Comparison of ENCODE assay signal across 8 mouse cellular contexts in genomic region chr5:23758633-23759032, GRCm38 (mm10). TPM values are rescaled to one million over a fixed set of nuclear protein-coding genes. Genes with fewer than 3 reads are reported as not detected.
A peak's percentile ranks its signal among the peaks of the same experiment; 100 is the strongest.
DNase-seq lines count a peak whose midpoint lies in the region; ATAC-seq and TF ChIP-seq lines count a peak whose summit lies in the region.

No protein-coding gene starts in this region.

- peak; percentile 22 to 42 (median 41); a peak in 5 of 6 replicates for TF ChIP-seq CTCF in MEL (IDR thresholded peaks at IDR 0.05 in 2 of 3, conservative IDR thresholded peaks at IDR 0.05 in 1 of 3; ENCODE audit: control insufficient read depth in 1 of 3, insufficient read depth in 1 of 3, low read depth in 2 of 3, low read length in 3 of 3, poor library complexity in 1 of 3, severe bottlenecking in 1 of 3)
- peak; percentile 73 for TF ChIP-seq CTCF in hindbrain, postnatal 0 days (IDR thresholded peaks at IDR 0.05; ENCODE audit: low read depth)

- no peaks in the 10 kb centered on the region for H3K79me2 ChIP-seq in MEL (ENCODE audit: control insufficient read depth, insufficient read depth, low read length, poor library complexity)

- no peak overlapping the region for H3K9ac ChIP-seq in hindbrain, embryonic 12.5 days
- H3K9ac ChIP-seq in MEL (ENCODE audit: control insufficient read depth, low read depth, low read length, poor library complexity, severe bottlenecking) = no peak overlapping the region
- no peak overlapping the region for H3K9ac ChIP-seq in hindbrain, postnatal 0 days (replicated peaks; ENCODE audit: low read length)
- H3K9ac ChIP-seq in limb, embryonic 14.5 days (ENCODE audit: low read depth, low read length, severe bottlenecking) = no peak overlapping the region

- no peak for TF ChIP-seq EP300 in MEL (IDR thresholded peaks at IDR 0.05; ENCODE audit: low read depth in 1 of 2, low read length in 2 of 2)

- H3K9me3 ChIP-seq in hindbrain, embryonic 10.5 days = no peaks in the 10 kb centered on the region
- no peaks in the 10 kb centered on the region for H3K9me3 ChIP-seq in hindbrain, embryonic 12.5 days (replicated peaks)
- no peaks in the 10 kb centered on the region for H3K9me3 ChIP-seq in MEL (replicated peaks; ENCODE audit: insufficient read depth, low read length)
- H3K9me3 ChIP-seq in hindbrain, postnatal 0 days (ENCODE audit: low read length) = no peaks in the 10 kb centered on the region
- H3K9me3 ChIP-seq in limb, embryonic 14.5 days (ENCODE audit: control insufficient read depth, low read length) = no peaks in the 10 kb centered on the region

- DNase-seq in hindbrain, embryonic 10.5 days (ENCODE audit: low spot score) = peak; percentile 48
- DNase-seq in MEL (ENCODE audit: low read depth, low spot score) = peak; percentile 50
- peak; percentile 22 to 49 for DNase-seq in cerebellum, postnatal 25 days
- DNase-seq in hindbrain, postnatal 0 days (ENCODE audit: low spot score) = peak; percentile 70
- DNase-seq in limb, embryonic 14.5 days (ENCODE audit: low spot score) = peak; percentile 45
- peak; percentile 27 for DNase-seq in ovary, postnatal 14 days (ENCODE audit: low spot score)
- no peak for DNase-seq in spleen, adult 12 weeks (ENCODE audit: low spot score)

- TF ChIP-seq POLR2A in MEL (IDR thresholded peaks at IDR 0.05; ENCODE audit: control insufficient read depth in 1 of 2, insufficient read depth in 1 of 2, low read depth in 1 of 2, low read length in 2 of 2, poor library complexity in 1 of 2) = no peak
- no peak for TF ChIP-seq POLR2A in limb, embryonic 14.5 days (IDR thresholded peaks at IDR 0.05; ENCODE audit: borderline replicate concordance, extremely low read depth, insufficient read depth, insufficient read length)

- 62% methylated on average over 2 of the region's 2 CpGs for WGBS in hindbrain, embryonic 10.5 days
- WGBS in hindbrain, embryonic 12.5 days = 54% methylated on average over 2 of the region's 2 CpGs
- WGBS in hindbrain, postnatal 0 days = 37% methylated on average over 2 of the region's 2 CpGs
- 48% methylated on average over 2 of the region's 2 CpGs for WGBS in limb, embryonic 14.5 days

- no peaks in the 10 kb centered on the region for H3K4me1 ChIP-seq in hindbrain, embryonic 10.5 days (replicated peaks)
- H3K4me1 ChIP-seq in hindbrain, embryonic 12.5 days = no peaks in the 10 kb centered on the region
- no peaks in the 10 kb centered on the region for H3K4me1 ChIP-seq in MEL (ENCODE audit: control insufficient read depth in 1 of 2, insufficient read depth in 2 of 2, low read length in 2 of 2)
- H3K4me1 ChIP-seq in hindbrain, postnatal 0 days (ENCODE audit: insufficient read depth, low read length) = no peaks in the 10 kb centered on the region
- H3K4me1 ChIP-seq in limb, embryonic 14.5 days (ENCODE audit: control insufficient read depth, insufficient read depth, low read length) = no peaks in the 10 kb centered on the region

- no peak overlapping the region for H3K27ac ChIP-seq in hindbrain, embryonic 10.5 days
- no peak overlapping the region for H3K27ac ChIP-seq in hindbrain, embryonic 12.5 days
- no peak overlapping the region for H3K27ac ChIP-seq in MEL (ENCODE audit: control insufficient read depth, low read depth, low read length)
- H3K27ac ChIP-seq in hindbrain, postnatal 0 days = no peak overlapping the region
- no peak overlapping the region for H3K27ac ChIP-seq in limb, embryonic 14.5 days (replicated peaks; ENCODE audit: low read depth, low read length)

- H3K36me3 ChIP-seq in hindbrain, embryonic 10.5 days = peaks cover 85% of the 10 kb centered on the region
- peaks cover 36% of the 10 kb centered on the region for H3K36me3 ChIP-seq in hindbrain, embryonic 12.5 days
- H3K36me3 ChIP-seq in MEL (ENCODE audit: control insufficient read depth in 1 of 2, insufficient read depth in 2 of 2, low read length in 2 of 2) = peaks cover 0 to 45% of the 10 kb centered on the region in 2 experiments; a peak in 2 of 4 replicates
- H3K36me3 ChIP-seq in hindbrain, postnatal 0 days (ENCODE audit: insufficient read depth, low read length) = peaks cover 12% of the 10 kb centered on the region; the same call in 1 of the 2 replicates
- H3K36me3 ChIP-seq in limb, embryonic 14.5 days (ENCODE audit: control insufficient read depth, insufficient read depth, low read length) = peaks cover 68% of the 10 kb centered on the region

- H3K27me3 ChIP-seq in hindbrain, embryonic 10.5 days (ENCODE audit: insufficient read depth, poor library complexity, severe bottlenecking) = no peaks in the 10 kb centered on the region
- no peaks in the 10 kb centered on the region for H3K27me3 ChIP-seq in hindbrain, embryonic 12.5 days
- H3K27me3 ChIP-seq in MEL (ENCODE audit: control insufficient read depth in 1 of 2, insufficient read depth in 2 of 2, low read length in 2 of 2) = no peaks in the 10 kb centered on the region
- H3K27me3 ChIP-seq in hindbrain, postnatal 0 days (ENCODE audit: insufficient read depth, low read length) = no peaks in the 10 kb centered on the region
- H3K27me3 ChIP-seq in limb, embryonic 14.5 days (ENCODE audit: control insufficient read depth, insufficient read depth, low read length) = no peaks in the 10 kb centered on the region

- no peak overlapping the region for H3K4me2 ChIP-seq in hindbrain, embryonic 12.5 days (replicated peaks)
- no peak overlapping the region for H3K4me2 ChIP-seq in hindbrain, postnatal 0 days (ENCODE audit: low read depth, low read length)
- no peak overlapping the region for H3K4me2 ChIP-seq in limb, embryonic 14.5 days (replicated peaks; ENCODE audit: low read depth, low read length, severe bottlenecking)

- peak; percentile 40 for TF ChIP-seq RAD21 in MEL (IDR thresholded peaks at IDR 0.05; ENCODE audit: low read depth, low read length)

- H3K4me3 ChIP-seq in hindbrain, embryonic 10.5 days = no peak overlapping the region
- no peak overlapping the region for H3K4me3 ChIP-seq in hindbrain, embryonic 12.5 days
- no peak overlapping the region for H3K4me3 ChIP-seq in MEL (ENCODE audit: control insufficient read depth in 1 of 2, insufficient read depth in 1 of 2, low read depth in 2 of 2, low read length in 2 of 2)
- H3K4me3 ChIP-seq in hindbrain, postnatal 0 days (ENCODE audit: low read length) = no peak overlapping the region
- no peak overlapping the region for H3K4me3 ChIP-seq in limb, embryonic 14.5 days (replicated peaks; ENCODE audit: low read length)

- no peak for ATAC-seq in hindbrain, embryonic 12.5 days (ENCODE audit: low FRiP score)
- ATAC-seq in hindbrain, postnatal 0 days = peak; percentile 71
- peak; percentile 37; the same call in 1 of the 2 replicates for ATAC-seq in limb, embryonic 14.5 days (ENCODE audit: low FRiP score, low read depth)

TF ChIP-seq in MEL, 35 proteins besides CTCF, POLR2A, EP300 and RAD21:
- no peak for TF ChIP-seq ZC3H11A (IDR thresholded peaks at IDR 0.05; ENCODE audit: low read depth, low read length)
- peak; percentile 11; the same call in 1 of the 2 replicates for TF ChIP-seq SMC3 (IDR thresholded peaks at IDR 0.05; ENCODE audit: low read depth, low read length)
- 0 out of 2 replicates have a peak, but pooled peaks have one; percentile 18 for TF ChIP-seq ZNF384 (IDR thresholded peaks at IDR 0.05; ENCODE audit: low read depth, low read length)

RNA-seq across cellular contexts. Expression of gene Pus7, which starts 24.9 kb away (rescaled TPM):
- polyA plus RNA-seq in hindbrain, embryonic 10.5 days (2016; fragmentation: Nextera tagmentation; extraction: Ambion mirVana) = 23.1 and 35.9 TPM in 2 replicates
- polyA plus RNA-seq in hindbrain, embryonic 12.5 days (2016; fragmentation: Nextera tagmentation; extraction: Ambion mirVana) = 24.1 and 25.6 TPM in 2 replicates
- 80.6 and 95.8 TPM in 2 replicates for total RNA-seq in MEL (2012; rRNA removed)
- 100 to 1,000 TPM in 1 of 2 experiments, not detected in 1; 142 TPM for polyA plus RNA-seq in MEL (2012; ENCODE audit: insufficient read depth in 1 of 2, insufficient read length in 2 of 2, low read depth in 1 of 2, low replicate concordance in 2 of 2, missing spikeins in 1 of 2)
- 8.7 and 11.0 TPM in 2 replicates for total RNA-seq in hindbrain, postnatal 0 days (2014; rRNA removed)
- 14.4 and 15.4 TPM in 2 replicates for polyA plus RNA-seq in hindbrain, postnatal 0 days (2015; fragmentation: Nextera tagmentation; extraction: Ambion mirVana)
- polyA plus RNA-seq in limb, embryonic 14.5 days (2012; rRNA removed) = 24.0 and 28.7 TPM in 2 replicates
- 26.3 and 27.0 TPM in 2 replicates for polyA plus RNA-seq in limb, embryonic 14.5 days (2014; fragmentation: Nextera tagmentation; extraction: Ambion mirVana)

RNA-seq across cellular contexts. Expression of gene Rint1, which starts 28.9 kb away (rescaled TPM):
- polyA plus RNA-seq in hindbrain, embryonic 10.5 days (2016; fragmentation: Nextera tagmentation; extraction: Ambion mirVana) = 33.0 and 37.4 TPM in 2 replicates
- polyA plus RNA-seq in hindbrain, embryonic 12.5 days (2016; fragmentation: Nextera tagmentation; extraction: Ambion mirVana) = 39.6 and 40.1 TPM in 2 replicates
- 31.9 and 42.5 TPM in 2 replicates for total RNA-seq in MEL (2012; rRNA removed)
- polyA plus RNA-seq in MEL (2012; ENCODE audit: insufficient read depth in 1 of 2, insufficient read length in 2 of 2, low read depth in 1 of 2, low replicate concordance in 2 of 2, missing spikeins in 1 of 2) = 100 to 1,000 TPM in 1 of 2 experiments, 10 to 100 TPM in 1; 48.8 to 419 TPM
- total RNA-seq in hindbrain, postnatal 0 days (2014; rRNA removed) = 22.6 and 26.5 TPM in 2 replicates
- polyA plus RNA-seq in hindbrain, postnatal 0 days (2015; fragmentation: Nextera tagmentation; extraction: Ambion mirVana) = 24.0 and 26.4 TPM in 2 replicates
- 31.9 and 35.8 TPM in 2 replicates for polyA plus RNA-seq in limb, embryonic 14.5 days (2012; rRNA removed)
- 32.1 and 38.1 TPM in 2 replicates for polyA plus RNA-seq in limb, embryonic 14.5 days (2014; fragmentation: Nextera tagmentation; extraction: Ambion mirVana)
